Mouse (Mus musculus) spleen, adult 10 weeks (tissue): Measurements from ENCODE around the gene Zfp874b. TPM values are rescaled to one million over a fixed set of nuclear protein-coding genes. Genes with fewer than 3 reads are reported as not detected.

Experiments
- polyA plus RNA-seq: library from polyadenylated mRNA; stranded (reverse); fragments of 350-450 nt; fragmentation: Illumina TruSeq; extraction: RNeasy Lipid Tissue Mini Kit (QIAGEN cat#74804); gene quantifications from one replicate; pipeline ENCODE4 v1.2.3, GENCODE M21; 2015; ENCODE audit warnings: low replicate concordance; ENCODE audit not compliant: insufficient read depth

Zfp874b gene
- polyA plus RNA-seq, result 32.3 TPM

DNA sequence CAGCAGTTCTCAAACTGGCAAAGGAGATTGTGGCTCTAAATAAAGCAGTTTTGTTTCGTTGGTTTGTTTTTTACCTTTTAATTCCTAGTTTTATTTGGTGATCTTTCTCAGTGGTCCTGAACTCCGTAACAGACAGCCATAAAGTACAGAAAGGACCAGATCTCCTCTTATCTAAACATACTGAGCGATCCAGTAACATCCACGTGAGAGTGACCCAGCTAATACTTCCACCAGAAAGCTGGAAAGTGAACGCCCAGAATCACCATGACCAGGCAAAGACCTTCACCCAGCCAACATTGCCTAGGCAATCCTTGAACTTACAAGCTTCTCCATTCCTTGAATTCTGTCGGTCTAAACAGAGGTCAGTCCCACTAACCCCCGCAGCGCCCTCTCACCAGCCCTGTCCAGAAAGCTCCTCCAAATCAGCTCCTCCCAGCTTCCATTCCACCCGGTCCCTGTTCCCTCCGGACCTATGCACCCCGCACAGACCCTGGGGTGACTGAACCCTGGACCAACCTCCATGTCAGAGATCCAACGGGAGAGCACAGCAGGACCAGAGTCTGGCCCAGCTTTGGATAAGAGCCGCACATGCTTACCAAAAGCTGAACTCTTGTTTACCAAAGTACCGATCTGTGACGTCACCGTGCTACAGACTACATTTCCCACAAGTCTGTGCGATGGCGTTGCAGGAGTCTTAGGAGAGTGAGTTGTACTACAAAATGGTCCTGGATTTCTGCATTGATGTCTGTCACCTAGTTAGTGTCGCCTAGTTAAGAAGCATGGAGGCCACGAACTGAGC, at the start of gene Zfp874b:
Gene Zfp874b, minus strand, starts transcription at position 634 of the 799 bp plus-strand sequence.

GRCm38 (mm10) chr13:67525753-67526410, 41.8 kb upstream of the Zfp874b start, which contains the start of the genes Gm26965 and Zfp87:
Gene Gm26965 (minus strand): TSS chr13:67526151.
Gene Zfp87 (minus strand): TSS chr13:67526177.

DNA sequence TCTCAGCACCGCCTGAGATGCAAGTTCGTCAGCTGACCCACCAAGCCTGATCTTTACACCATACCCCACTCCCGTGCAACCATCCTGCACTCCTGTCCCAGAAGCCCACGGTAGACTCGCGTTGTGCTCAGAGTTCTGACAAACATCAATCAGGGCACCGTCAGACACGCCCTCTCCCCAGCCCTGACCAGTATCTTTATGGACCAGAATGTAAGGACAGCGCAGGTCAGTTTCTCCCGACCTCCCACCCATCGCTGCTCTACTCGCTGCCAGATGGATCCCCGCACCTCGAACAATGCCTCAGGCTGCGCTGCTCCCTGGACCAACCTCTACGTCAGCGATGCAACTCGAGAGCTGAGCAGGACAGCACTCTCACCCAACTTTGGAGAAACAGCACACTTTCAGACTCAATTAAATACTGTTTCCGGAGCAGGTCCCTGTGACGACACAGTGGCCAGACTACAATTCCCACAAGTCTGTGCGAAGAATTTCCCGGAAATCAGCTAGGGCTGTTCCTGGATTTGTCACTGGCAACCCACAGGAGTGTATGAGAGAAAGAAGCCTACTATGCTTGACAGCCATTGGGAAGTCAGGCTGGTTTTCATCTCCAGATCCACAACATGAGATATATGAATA, 16.1 kb upstream of the Zfp874b start, which contains the start of gene Zfp58:
Gene Zfp58, minus strand, starts transcription at position 472 of the 636 bp plus-strand sequence.

GRCm38 (mm10) chr13:67451172-67452020, 32.7 kb downstream of the Zfp874b start, which contains the start of gene Zfp874a:
Gene Zfp874a (minus strand): TSS chr13:67451624.

Other genes starting within 250 kb of the Zfp874b start
- 6.9 TPM for gene Zfp458, start 205.8 kb downstream of the Zfp874b start, polyA plus RNA-seq
- gene Zfp457, start 177.8 kb downstream of the Zfp874b start, polyA plus RNA-seq, result 1.8 TPM
- gene Zfp595, start 151.7 kb downstream of the Zfp874b start, polyA plus RNA-seq, result 24.2 TPM
- 3.4 TPM for gene Gm28044, start 123.7 kb downstream of the Zfp874b start, polyA plus RNA-seq
- gene Zfp953, start 123.7 kb downstream of the Zfp874b start, polyA plus RNA-seq, result 14.9 TPM
- 2.8 TPM for gene Gm28041, start 108.5 kb downstream of the Zfp874b start, polyA plus RNA-seq
- 12.7 TPM for gene Zfp456, start 108.4 kb downstream of the Zfp874b start, polyA plus RNA-seq
- 37.0 TPM for gene Zfp429, start 84.4 kb downstream of the Zfp874b start, polyA plus RNA-seq
- gene Zfp459, start 62.8 kb downstream of the Zfp874b start, polyA plus RNA-seq, result 5.2 TPM
- gene Zfp874a, start 32.6 kb downstream of the Zfp874b start, polyA plus RNA-seq, result 22.7 TPM
- 21.0 TPM for gene Zfp58, start 16.3 kb upstream of the Zfp874b start, polyA plus RNA-seq
- gene Gm26965, start 41.9 kb upstream of the Zfp874b start, polyA plus RNA-seq, result 0.33 TPM
- 32.9 TPM for gene Zfp87, start 41.9 kb upstream of the Zfp874b start, polyA plus RNA-seq
- 17.4 TPM for gene Zfp748, start 69.6 kb upstream of the Zfp874b start, polyA plus RNA-seq
- 21.6 TPM for gene Zfp729b, start 125.4 kb upstream of the Zfp874b start, polyA plus RNA-seq
- not detected for gene Gm49345, start 153.5 kb upstream of the Zfp874b start, polyA plus RNA-seq
- gene Zfp729a, start 153.5 kb upstream of the Zfp874b start, polyA plus RNA-seq, result 19.4 TPM
- gene Zfp738, start 202.8 kb upstream of the Zfp874b start, polyA plus RNA-seq, result 21.3 TPM
- 22.6 TPM for gene Zfp65, start 244.9 kb upstream of the Zfp874b start, polyA plus RNA-seq